Mouse (Mus musculus): ENCODE measurements around the gene Coq9. TPM values are rescaled to one million over a fixed set of nuclear protein-coding genes. Genes with fewer than 3 reads are reported as not detected.

Gene Coq9
- total RNA-seq (2023) = 36.1 TPM

GRCm38 (mm10) chr8:94837662-94838574 lies at the start of gene Coq9, which contains the start of gene Ciapin1:
Gene Coq9 (plus strand): TSS chr8:94838321.
Gene Ciapin1 (minus strand): TSS chr8:94838358.

GRCm38 (mm10) chr8:94810153-94810552 lies 28.0 kb upstream of the Coq9 start, which contains the start of gene Ccl17:
Gene Ccl17 (plus strand): TSS chr8:94810453.

GRCm38 (mm10) chr8:94857346-94858173 lies 19.4 kb downstream of the Coq9 start, which contains the start of gene Polr2c:
Gene Polr2c (plus strand): TSS chr8:94857450.

GRCm38 (mm10) chr8:94876197-94876730 lies 38.1 kb downstream of the Coq9 start, which contains the start of gene Dok4:
Gene Dok4 (minus strand): TSS chr8:94876330.

Other genes with a start within 250 kb of the Coq9 start
- gene Rspry1, start 236.4 kb upstream of the Coq9 start, total RNA-seq (2023) = 28.3 TPM
- gene Fam192a, start 236.3 kb upstream of the Coq9 start, total RNA-seq (2023) = 24.7 TPM
- gene Arl2bp, start 171.7 kb upstream of the Coq9 start, total RNA-seq (2023) = 143 TPM
- not detected for gene Pllp, start 142.0 kb upstream of the Coq9 start, total RNA-seq (2023)
- not detected for gene Ccl22, start 92.7 kb upstream of the Coq9 start, total RNA-seq (2023)
- not detected for gene Cx3cl1, start 66.3 kb upstream of the Coq9 start, total RNA-seq (2023)
- not detected for gene Ccl17, start 27.9 kb upstream of the Coq9 start, total RNA-seq (2023)
- gene Ciapin1, start within 50 bp of the Coq9 start, total RNA-seq (2023) = 50.1 TPM
- 56.7 TPM for gene Polr2c, start 19.1 kb downstream of the Coq9 start, total RNA-seq (2023)
- 1.5 TPM for gene Dok4, start 38.0 kb downstream of the Coq9 start, total RNA-seq (2023)
- 1.6 TPM for gene Ccdc102a, start 79.8 kb downstream of the Coq9 start, total RNA-seq (2023)
- 1.9 TPM for gene Adgrg5, start 85.4 kb downstream of the Coq9 start, total RNA-seq (2023)
- 4.4 TPM for gene Adgrg1, start 136.4 kb downstream of the Coq9 start, total RNA-seq (2023)
- 5.5 TPM for gene Adgrg3, start 179.4 kb downstream of the Coq9 start, total RNA-seq (2023)
- not detected for gene Drc7, start 216.8 kb downstream of the Coq9 start, total RNA-seq (2023)
- 10.6 TPM for gene Katnb1, start 242.9 kb downstream of the Coq9 start, total RNA-seq (2023)